10 mouse cellular contexts compared by ENCODE assay signal in the genomic region with DNA sequence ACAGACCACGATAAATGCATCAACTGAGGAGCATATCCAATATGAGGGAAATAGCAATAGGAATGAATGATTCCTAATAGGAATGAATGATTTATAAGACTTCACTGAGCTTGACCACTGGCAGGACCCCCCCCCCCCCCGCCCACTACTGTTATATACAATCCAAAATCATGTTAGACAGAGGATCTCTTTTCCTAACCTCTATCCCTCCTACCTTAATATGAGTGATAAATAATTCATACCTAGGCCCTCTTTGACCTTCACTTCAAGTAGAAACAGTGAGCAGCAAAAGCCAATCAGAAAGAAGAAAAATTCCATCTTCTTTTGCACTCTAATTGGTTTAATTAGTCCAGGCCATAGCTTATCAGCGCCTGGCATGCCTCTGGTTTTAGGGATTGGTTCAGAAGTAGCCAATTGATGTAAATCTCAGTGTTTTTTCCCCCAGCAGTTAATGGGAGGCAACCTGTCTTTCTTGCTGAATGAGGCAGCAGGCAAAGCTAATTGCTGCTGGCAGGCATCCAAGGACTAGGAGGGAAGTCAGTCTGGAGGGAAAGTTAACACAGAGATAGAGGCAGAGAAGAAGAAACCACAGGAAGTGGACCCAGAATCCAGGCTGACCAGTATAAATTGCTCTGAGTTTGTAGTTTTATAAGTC.
DNase-seq lines count a peak whose midpoint lies in the region; ATAC-seq lines count a peak whose summit lies in the region.
"Had no signal": no experiment of that assay in that cellular context is flagged by ENCODE, and none has a peak within 500 bp of the region (broad histone marks: within the 10 kb centered on the region; RNA-seq: fewer than 3 reads in every experiment).

No protein-coding gene starts in this region.

- H3K36me3 ChIP-seq in neural tube, embryonic 13.5 days: no peaks in the 10 kb centered on the region
- H3K36me3 ChIP-seq: embryonic facial prominence, embryonic 13.5 days; liver, embryonic 13.5 days had no signal

- H3K9ac ChIP-seq in neural tube, embryonic 13.5 days: no peak overlapping the region
- H3K9ac ChIP-seq: embryonic facial prominence, embryonic 13.5 days; liver, embryonic 13.5 days had no signal

- peak; percentile 79 to 84 for DNase-seq in cerebellum, postnatal 10 days
- DNase-seq in cerebellum, adult 8-10 months: no peak
- DNase-seq in ovary, adult 18-20 months (ENCODE audit: low spot score): peak; percentile 49
- DNase-seq in ovary, postnatal 10 days (ENCODE audit: low spot score): no peak
- DNase-seq in layer of hippocampus, adult 18-20 months (ENCODE audit: low spot score in 2 of 2): peak; percentile 7 to 27
- DNase-seq: liver, embryonic 13.5 days had no signal

- no peak overlapping the region for H3K4me3 ChIP-seq in neural tube, embryonic 13.5 days
- H3K4me3 ChIP-seq: embryonic facial prominence, embryonic 13.5 days; liver, embryonic 13.5 days had no signal

- H3K4me1 ChIP-seq in neural tube, embryonic 13.5 days (replicated peaks): peaks cover 13% of the 10 kb centered on the region
- H3K4me1 ChIP-seq: liver, embryonic 13.5 days had no signal

- H3K4me2 ChIP-seq in neural tube, embryonic 13.5 days: no peak overlapping the region
- H3K4me2 ChIP-seq: embryonic facial prominence, embryonic 13.5 days; liver, embryonic 13.5 days had no signal

- no peak overlapping the region for H3K27ac ChIP-seq in neural tube, embryonic 13.5 days (replicated peaks)
- H3K27ac ChIP-seq: embryonic facial prominence, embryonic 13.5 days; liver, embryonic 13.5 days had no signal

- WGBS in neural tube, embryonic 13.5 days: 58% methylated on average over 3 of the region's 3 CpGs

- H3K27me3 ChIP-seq in neural tube, embryonic 13.5 days: peaks cover 25% of the 10 kb centered on the region
- H3K27me3 ChIP-seq: embryonic facial prominence, embryonic 13.5 days; liver, embryonic 13.5 days had no signal

- H3K9me3 ChIP-seq in neural tube, embryonic 13.5 days: no peaks in the 10 kb centered on the region
- H3K9me3 ChIP-seq: embryonic facial prominence, embryonic 13.5 days; liver, embryonic 13.5 days had no signal

- ATAC-seq in frontal cortex, adult (ENCODE audit: low TSS enrichment): 0 out of 2 replicates have a peak, but pooled peaks have one; percentile 34
- ATAC-seq in neural tube, embryonic 13.5 days (ENCODE audit: low read depth): peak; percentile 86
- no peak for ATAC-seq in erythroid progenitor cell, adult 5-6 weeks (replicated peaks; ENCODE audit: low FRiP score, poor library complexity, severe bottlenecking)

Comparison
In these comparisons a context has a peak if more than half of its experiments do, and no peak if none do; other contexts are left out.
1. DNase-seq: peak in cerebellum, postnatal 10 days (2 of 2), ovary, adult 18-20 months (single experiment) and layer of hippocampus, adult 18-20 months (2 of 2); none in cerebellum, adult 8-10 months (single experiment) and ovary, postnatal 10 days (single experiment).